Mouse (Mus musculus): ENCODE data around the gene Ksr2. TPM values are rescaled to one million over a fixed set of nuclear protein-coding genes. Genes with fewer than 3 reads are reported as not detected.

Ksr2 gene
- total RNA-seq, 4 experiments from 2014 or later = 35.3 to 43.5 (median 40.3) TPM

DNA sequence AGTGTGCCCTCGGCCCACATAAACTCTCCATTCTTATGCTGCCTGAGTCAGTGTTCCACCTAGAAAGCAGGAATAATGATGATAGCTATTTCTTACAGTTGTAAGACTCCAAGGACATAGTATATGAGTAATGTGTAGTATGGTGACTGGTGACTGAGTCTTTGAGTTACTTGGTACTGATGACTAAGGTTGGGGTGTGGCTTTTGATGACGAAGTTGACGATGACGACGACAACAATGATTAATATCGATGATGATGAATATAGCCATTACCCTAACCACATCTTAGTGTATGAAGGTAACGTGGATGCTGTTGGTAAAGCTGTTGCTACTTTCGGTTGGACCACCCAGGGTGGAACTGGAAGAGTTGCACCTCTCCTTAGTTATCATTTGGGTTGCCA, 270.7 kb downstream of the Ksr2 start:
- no peak for DNase-seq (ENCODE audit: low spot score in 2 of 2)

DNA sequence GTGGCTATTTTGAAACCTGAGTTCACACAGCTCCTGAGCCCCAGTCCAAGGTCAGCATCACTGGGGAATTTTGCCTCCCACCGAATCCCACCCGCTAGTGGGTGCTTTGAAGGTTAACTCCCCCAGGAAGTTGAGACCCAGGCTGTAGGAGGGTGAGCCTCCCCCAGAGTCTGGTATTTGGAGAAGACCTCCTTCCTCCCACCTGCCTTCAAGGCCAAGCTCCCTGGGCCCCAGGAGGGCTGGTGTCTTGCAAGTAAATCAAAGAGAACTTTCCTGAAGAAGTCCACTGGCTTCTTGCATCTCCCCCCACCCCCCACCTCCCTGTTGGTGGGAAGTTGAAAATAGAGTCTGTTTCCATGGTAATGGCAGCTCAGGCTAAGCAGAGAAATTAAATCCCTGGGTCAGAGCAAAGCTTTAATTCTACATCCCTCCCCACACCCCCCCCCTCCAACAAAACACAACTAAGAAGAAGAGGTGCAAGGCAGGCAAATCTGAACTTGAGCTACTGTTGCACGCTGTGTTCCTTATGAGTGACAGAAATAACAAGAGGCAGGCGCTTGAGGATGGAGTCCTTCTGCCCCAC, 274.1 kb downstream of the Ksr2 start:
- DNase-seq (ENCODE audit: low spot score in 2 of 2) = no peak

DNA sequence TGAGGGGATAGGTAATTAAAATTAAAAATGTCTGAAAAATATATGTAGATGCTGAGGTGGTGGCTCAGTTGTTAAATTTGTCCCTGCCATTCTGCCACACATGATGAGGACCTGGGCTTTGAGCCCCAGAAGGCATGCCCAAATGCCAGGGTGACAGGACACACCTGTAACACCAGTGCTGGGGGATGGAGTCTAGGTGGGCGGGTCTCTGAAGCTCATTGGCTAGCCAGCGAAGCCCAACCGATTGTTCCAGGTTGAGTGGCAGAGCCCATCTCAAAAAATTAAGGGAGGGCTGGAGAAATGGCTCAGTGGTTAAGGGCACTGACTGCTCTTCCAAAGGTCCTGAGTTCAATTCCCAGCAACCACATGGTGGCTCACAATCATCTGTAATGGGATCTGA, 274.9 kb downstream of the Ksr2 start:
- no peak for DNase-seq (ENCODE audit: low spot score in 2 of 2)

DNA sequence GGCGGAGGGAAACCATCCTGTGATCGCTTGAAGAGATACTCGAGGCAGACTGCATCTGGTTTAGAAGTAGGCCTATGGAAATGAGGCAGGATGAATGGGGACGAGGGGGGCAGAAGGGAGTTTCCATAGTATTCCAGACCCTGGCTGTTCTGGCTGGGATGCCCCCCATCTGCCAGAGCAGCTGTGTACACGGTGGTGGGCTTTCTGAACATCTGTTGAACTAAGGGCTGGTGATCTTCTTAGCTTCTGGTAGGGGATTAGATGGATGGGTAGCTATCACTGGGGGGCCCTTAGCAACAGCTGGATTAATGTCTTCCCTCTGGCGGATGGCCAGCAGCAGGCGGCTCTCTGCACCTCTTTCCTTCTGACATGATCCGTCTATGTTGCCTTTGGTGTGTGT, 276.0 kb downstream of the Ksr2 start:
- no peak for DNase-seq (ENCODE audit: low spot score in 2 of 2)

DNA sequence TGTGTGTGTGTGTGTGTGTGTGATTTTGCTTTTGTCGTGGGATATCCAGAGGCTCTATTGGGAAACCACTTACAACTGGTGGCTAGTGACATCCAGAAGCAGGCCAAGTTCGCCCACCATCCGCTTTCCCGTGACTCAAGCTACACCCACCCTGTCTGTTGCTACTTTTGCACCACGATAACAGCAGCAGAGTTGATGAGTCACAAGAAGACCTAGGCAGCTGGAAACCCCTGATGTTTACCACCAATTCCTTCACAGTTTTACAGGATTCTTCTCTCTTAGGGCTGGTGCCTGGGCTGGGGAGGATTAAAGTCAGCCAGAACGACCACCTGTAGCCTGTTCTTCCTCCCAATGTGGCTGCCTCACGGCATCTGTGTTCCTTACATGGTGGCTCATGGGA, 277.5 kb downstream of the Ksr2 start:
- peak; percentile 55 to 62 for DNase-seq (ENCODE audit: low spot score in 2 of 2)

DNA sequence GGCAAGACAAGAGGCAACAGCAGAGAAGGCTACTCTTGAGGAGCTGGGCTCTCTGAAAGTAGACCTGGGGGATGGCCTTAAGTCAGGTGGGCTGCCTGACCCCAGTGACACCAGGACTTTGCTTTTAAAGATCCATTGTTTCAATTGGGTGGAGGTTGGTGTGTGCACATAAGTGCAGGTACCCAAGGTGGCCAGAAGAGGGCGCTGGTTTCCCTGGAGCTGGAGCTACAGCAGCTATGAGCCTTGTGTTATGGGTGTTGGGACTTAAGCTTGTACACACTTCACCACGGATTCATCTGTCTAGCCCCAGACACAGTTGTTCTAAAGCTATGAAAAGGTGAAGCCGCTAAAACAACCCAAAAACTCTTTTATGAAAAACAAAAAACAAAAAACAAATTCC, 279.8 kb downstream of the Ksr2 start:
- DNase-seq (ENCODE audit: low spot score in 2 of 2) = no peak

DNA sequence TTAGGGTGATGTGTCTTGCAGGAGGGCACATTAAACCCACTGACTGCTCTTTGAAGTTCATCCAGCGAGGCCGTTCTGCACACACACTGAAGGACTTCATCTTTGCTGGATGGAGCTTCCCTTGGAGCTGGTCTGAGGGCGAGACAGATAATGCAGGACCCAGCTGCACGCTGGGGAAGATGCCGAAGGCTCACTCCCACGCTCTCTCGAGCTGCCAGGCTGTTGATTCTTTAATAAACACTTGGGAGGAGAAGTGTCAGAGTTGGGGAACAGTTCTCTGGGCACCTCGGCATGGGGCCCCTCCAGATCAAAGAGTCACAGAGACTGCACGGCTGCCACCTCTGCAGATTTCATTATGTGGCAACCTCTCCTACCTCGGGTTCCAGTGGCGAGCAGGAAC, 280.8 kb downstream of the Ksr2 start:
- no peak for DNase-seq (ENCODE audit: low spot score in 2 of 2)

DNA sequence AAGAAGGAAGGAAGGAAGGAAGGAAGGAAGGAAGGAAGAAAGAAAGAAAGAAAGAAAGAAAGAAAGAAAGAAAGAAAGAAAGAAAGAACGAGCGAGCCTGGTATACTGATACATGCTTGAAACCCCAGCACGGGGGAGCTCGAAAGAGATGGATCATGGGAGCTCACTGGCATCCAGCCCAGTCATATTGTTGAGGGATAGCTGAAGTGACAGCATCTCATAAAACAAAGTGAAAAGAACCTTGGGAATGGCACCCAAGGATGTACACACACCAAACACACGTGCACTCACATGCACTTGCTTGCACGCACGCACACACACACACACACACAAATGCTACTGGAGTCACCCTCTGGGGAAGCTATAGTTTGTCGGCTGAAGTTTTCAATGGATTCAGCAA, 282.6 kb downstream of the Ksr2 start:
- DNase-seq (ENCODE audit: low spot score in 2 of 2) = no peak

DNA sequence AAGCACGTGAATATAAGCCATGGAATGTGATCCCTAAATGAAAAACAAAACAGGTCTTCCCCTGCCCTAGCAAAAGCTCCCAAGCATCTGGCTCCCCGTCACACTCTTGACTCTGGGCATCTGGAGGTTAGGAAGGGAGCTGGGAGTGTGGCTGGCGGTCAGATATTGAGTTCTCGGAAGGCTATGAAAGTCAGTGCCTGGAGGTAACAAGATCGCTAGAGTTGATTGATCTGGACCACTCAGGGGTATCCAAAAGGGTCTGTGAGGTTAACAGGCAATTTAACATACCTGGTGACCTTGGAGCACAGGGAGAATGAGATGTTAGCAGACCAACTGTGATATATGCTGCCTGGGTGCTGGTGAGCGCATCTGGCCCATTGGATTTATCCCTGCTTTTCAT, 283.8 kb downstream of the Ksr2 start:
- DNase-seq (ENCODE audit: low spot score in 2 of 2) = no peak

DNA sequence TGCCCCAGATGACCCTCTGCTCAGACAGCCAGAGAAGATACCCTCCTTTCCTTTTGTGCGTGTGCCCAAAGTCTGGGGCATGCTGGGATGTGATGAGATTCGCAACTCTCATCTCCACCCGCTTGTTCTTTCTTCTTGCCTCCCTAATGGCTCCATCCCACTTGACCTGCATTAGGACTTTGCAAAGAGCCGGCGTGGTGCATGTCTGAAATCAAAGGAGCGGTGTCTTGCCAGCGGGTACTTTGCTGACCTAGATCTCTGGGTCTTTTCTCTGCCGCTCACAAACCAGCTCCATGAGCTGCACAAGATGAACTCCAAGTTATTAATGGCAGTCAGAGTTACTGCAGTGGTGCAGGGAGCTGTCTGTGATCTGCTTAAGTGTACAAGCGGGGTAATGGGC, 290.6 kb downstream of the Ksr2 start:
- DNase-seq (ENCODE audit: low spot score in 2 of 2) = no peak

DNA sequence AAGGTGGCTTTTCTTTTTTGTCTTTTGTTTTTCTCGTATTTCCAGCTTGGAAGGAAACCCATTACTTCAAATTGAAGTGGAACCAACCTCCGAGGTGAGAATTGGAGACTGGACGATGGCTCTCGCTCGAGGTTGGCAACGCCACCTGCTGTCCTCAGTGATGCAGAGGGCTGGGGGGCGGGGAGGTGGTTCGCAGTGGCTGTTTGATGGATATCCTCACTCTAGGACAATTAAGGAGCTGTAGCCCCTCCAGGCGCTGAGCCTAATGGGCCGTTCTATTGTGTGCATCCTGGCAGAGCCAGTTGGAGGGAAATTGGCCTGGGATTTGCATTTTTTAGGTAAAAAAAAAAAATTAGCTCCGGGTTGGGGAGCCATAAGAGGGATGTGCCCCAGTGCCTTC, 292.8 kb downstream of the Ksr2 start:
- no peak for DNase-seq (ENCODE audit: low spot score in 2 of 2)

DNA sequence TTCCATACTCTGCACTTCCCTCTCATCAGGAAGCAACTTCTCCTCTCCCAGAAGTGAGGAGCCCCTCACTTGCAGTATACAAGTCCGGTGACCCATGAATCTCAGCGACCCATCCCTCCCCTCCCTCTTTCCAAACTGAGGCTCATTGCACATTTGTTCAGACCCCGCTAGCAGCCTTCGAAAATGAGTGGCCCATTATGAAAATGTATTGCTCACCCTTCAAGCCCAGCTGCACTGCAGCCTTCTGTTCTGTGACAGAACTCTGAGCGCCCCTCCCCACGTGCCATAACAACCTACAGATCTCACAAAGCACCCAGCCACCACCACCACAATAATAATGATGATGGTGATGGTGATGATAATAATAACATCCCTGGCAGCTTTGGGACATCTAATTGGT, 295.5 kb downstream of the Ksr2 start:
- no peak for DNase-seq (ENCODE audit: low spot score in 2 of 2)

DNA sequence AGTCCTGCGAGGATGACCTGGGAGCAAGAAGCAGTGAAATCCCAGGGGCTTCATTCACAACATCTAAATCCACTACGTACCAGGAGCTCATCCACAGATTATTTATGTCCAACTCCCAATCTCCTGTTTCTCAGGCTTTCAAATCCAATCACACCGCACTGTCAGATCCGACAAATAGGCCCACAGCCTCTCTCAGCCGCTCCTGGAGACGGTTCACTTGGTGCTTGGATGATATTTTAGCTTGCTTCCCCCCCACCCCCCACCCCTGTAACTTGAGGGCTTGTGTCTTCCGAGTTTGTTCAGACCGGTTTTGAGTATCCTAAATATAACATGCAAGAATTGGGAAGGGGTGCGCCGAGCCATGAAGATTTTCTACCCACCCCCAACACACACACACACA, 297.8 kb downstream of the Ksr2 start:
- DNase-seq (ENCODE audit: low spot score in 2 of 2) = no peak

DNA sequence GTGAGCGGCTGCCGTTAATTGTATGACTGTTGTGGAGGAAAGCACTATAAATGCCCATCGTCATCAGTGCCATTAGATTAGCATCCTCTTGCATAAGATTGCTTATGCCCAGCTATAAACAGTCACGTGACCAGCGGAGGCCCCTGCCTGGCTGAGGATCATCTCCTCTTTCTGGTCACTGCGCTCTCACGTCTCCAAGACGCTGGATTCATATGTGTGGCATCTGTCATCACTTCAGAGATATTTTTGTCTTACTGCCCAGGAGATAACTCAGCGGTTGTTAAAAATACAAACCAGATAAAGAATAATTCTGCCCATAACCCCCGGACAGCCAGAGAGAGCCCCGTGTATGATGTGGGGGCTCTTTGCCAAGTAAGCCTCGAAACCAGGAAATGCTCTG, 298.4 kb downstream of the Ksr2 start:
- no peak for DNase-seq (ENCODE audit: low spot score in 2 of 2)

DNA sequence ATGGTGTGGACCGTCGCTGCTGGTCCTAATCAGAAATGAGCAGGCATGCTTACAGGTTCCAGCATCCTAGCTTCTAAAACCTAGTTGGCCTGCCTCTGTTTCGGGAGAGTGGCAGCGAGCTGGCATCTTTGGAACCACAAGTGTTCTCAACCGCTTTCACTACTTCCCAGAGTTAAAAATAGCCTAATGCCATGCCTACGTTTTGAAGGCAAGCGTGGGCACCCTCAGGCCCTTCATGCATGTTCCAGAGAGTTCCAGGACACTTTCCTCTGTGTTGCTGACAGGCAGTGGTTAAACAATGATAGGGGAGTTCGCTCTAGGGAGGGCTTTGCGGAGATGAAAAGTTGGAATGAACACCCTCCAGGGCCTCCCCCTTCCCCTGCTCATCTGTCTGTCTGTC, 303.3 kb downstream of the Ksr2 start:
- DNase-seq (ENCODE audit: low spot score in 2 of 2) = no peak

DNA sequence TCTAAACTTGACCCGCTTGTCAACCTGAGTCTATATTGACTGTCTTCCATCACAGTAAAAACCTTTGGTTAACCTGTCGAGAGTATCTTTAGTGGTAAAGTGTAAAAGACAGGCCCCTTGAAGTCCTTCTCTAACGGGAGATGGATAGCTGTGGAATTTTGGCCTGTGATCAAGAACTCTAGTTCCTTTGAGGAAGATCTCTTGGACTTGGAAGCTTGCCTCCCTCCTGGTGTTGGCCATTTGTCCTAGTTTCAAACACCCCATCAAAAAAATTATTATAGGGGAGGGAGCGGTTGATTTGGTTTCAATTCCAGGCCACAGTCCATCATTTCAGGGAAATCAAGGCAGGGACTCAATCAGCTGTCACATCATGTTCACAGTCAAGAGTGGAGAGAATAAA, 309.5 kb downstream of the Ksr2 start:
- DNase-seq (ENCODE audit: low spot score in 2 of 2) = no peak

DNA sequence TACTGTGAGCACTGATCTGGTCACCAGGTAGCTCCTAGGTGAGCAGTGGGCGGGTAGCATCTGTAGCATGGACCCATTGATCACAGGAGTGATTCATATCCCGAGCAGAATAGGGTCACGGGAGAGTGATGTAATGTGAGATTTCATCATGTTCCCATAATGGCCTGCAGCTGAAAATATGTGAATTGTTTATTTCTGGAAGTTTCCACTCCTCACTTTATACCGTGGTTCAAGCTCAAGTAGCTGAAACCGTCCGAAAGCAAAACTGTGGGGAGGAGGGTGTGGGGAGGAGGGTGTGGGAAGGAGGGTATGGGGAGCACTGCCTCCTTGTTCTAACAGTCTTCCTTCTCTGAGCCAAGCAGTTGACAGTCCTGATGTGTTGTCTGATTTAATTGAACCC, 312.7 kb downstream of the Ksr2 start:
- DNase-seq (ENCODE audit: low spot score in 2 of 2) = no peak

DNA sequence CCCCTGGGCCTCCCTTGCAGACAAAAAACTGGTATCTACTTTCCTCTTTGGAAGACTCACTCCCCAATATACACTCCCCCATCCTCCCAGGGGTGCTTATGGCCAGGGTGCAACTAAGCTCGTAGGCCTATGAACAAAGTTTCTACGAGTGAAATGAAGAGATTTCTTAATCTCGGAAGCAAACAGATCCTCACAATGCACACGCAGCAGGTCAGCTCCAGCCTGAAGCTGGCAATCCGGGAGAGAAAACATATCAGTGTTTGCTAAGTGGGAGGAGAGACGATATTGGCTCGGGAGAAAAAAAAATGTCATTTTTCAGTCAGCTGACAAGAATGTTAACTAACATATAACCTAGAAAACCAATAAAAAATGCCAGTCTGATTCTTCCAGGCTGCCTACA, 313.3 kb downstream of the Ksr2 start:
- no peak for DNase-seq (ENCODE audit: low spot score in 2 of 2)

DNA sequence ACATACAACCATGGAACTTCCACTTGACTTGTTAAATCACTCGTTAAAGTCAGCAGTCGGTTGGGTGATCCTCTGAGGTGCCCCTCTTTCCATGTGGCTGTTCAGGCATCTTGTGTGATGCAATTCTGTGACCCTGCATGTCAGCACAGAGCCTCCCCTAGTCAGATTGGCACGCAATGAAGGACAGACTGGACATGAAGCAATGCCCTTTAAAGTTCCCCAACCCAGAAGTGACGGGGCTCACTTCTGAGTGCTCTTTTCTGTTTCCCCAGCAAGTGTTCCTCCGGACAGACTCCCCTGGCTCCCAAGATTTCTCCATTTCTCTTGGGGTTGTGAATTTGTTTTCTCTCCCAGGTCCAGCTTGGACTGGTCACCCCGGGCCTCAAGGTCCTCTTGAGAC, 317.5 kb downstream of the Ksr2 start:
- no peak for DNase-seq (ENCODE audit: low spot score in 2 of 2)

DNA sequence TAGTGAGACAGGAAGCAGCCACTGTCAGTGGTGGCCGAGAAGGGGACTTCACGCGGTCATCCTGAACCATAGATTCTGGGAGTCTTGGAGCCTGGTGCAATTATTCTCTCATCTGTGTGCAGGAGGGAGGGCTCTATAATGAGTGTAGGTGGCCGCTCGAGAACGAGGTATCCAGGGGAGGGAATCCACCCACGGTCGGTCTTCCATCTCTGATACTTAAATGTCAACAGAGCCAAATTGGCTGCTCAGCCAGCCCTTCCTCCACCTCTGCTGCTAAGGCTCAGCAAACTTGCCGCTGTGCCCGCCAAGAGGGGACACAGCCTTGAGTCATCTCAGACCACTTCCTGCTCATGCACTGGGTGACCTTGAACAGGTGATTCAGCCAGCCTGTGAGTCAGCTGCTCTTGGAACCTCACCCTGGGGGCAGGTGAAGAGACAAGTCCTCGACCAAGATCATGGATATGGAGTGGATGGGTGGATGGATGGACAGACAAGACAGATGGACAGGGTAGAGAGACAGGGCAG, 330.9 kb downstream of the Ksr2 start:
- peak; percentile 21 to 22 for DNase-seq (ENCODE audit: low spot score in 2 of 2)

DNA sequence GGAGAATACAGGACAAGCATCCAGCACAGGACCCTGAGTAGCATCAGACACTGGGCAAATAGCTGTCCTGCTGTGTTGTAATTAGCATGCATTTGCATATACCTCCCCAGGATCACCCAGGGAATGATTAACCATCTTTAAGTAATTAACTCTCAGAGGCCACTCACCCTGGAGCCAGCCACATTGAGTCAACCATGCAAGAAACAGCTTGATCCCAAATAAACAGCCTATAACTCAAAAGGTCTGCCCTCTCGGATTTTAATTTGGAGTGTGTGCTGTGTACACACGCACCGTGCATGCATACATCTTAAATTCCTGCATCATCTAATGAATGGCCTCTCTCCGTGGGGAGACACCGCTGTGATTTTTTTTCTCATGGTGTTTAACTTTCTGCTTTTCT, 335.6 kb downstream of the Ksr2 start:
- no peak for DNase-seq (ENCODE audit: low spot score in 2 of 2)

DNA sequence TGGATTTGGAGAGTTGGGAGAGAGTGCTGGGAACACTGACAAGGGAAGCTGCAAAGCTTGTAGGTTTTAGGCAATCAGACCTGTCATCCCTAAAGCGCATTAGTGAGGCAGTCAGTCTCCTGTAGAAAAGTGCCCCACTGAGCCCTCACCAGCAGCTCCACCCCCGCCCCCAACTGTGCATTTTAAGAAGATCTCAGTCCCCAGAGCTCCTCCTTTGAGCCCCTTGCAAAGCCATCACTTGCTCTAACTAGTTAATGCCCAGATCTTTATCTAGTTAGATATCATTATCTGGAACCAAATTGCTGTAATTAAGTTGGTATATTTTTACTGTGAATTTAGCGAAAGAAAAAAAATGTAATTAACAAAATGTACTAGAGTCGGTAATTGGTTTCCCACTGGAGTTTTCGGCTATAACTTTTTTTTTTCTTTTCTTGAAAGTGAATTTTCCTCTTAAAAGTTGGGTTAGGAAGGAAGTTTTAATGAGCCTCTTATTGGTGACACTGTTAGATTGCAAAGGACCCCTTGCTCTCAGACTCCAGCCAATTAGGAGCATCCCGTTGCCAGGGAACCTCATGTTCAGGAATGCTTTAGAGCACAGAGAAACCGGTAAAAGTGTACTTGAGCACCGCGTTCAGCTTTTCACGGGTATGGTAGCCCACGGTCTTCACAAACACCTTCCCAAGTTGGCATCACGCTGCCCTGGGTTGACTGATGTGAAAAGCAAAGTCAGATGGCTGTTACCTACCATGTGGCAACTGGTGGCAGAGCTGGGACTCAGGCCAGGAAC, 344.1 kb downstream of the Ksr2 start:
- DNase-seq (ENCODE audit: low spot score in 2 of 2) = no peak

DNA sequence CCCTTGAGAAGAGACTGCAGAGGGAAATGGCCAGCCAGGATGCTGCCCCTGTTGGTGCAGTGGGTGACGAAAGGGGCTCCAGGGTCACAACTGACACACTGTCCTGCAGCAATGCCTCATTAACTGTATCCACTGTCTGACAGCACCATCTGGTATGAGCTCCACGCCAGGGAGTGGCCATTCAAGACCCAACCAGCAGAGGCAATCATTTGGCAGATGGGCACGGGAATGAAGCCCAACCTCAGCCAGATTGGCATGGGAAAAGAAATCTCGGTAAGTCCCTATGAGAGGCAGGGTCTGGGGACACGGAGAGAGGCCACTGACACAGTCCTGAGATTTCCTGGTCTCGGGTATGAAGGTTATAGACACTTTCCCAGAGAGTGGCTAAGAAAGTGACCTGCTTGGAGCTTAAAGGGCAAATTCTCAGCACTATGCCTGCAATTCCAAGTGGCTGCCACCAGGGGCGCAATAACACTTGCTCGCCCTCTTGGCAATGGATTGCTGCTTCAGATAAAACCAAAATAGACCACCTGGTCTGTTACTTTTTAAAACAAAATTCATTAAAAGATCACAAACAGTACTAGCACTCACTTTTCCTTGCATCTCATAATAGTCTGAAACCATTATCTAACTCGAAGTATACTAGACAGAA, 347.5 kb downstream of the Ksr2 start:
- DNase-seq (ENCODE audit: low spot score in 2 of 2) = no peak
